Mouse (Mus musculus) MEL (cell line): ENCODE results near the gene Mrpl45. TPM values are rescaled to one million over a fixed set of nuclear protein-coding genes. Genes with fewer than 3 reads are reported as not detected.

ENCODE experiments used
- DNase-seq: peaks from one replicate; pipeline ENCODE4 v3.0.0; 2011; ENCODE audit warnings: low read depth, low spot score
- H3K27ac ChIP-seq: 2 replicates; pipeline ENCODE4 v1.5.1; 2012; ENCODE audit warnings: low read depth, mild to moderate bottlenecking, control low read depth, low read length, moderate library complexity; ENCODE audit not compliant: control insufficient read depth
- H3K27me3 ChIP-seq, 2 experiments: fragments of 150-350 bp in 1 of 2; sonication (generic) in 1 of 2; 2 replicates each; pipeline ENCODE4 v1.6.1; 2012; ENCODE audit warnings: low read length in 2 of 2, mild to moderate bottlenecking in 2 of 2, improper control_type of control experiment in 1 of 2, moderate library complexity in 1 of 2; ENCODE audit not compliant: insufficient read depth in 2 of 2, control insufficient read depth in 1 of 2
- H3K36me3 ChIP-seq, 2 experiments: 2 replicates each; pipeline ENCODE4 v1.6.1; 2012 to 2014; ENCODE audit warnings: low read length in 2 of 2, improper control_type of control experiment in 1 of 2, inconsistent platforms in 1 of 2, mild to moderate bottlenecking in 1 of 2; ENCODE audit not compliant: insufficient read depth in 2 of 2, control insufficient read depth in 1 of 2
- H3K4me1 ChIP-seq, 2 experiments: fragments of 150-350 bp in 1 of 2; sonication (generic) in 1 of 2; 2 replicates each; pipeline ENCODE4 v1.6.1; 2012; ENCODE audit warnings: low read length in 2 of 2, improper control_type of control experiment in 1 of 2, mild to moderate bottlenecking in 1 of 2; ENCODE audit not compliant: insufficient read depth in 2 of 2, control insufficient read depth in 1 of 2
- H3K4me3 ChIP-seq, 2 experiments: fragments of 150-350 bp in 1 of 2; sonication (generic) in 1 of 2; 2 replicates each; pipeline ENCODE4 v1.5.1; 2012; ENCODE audit warnings: low read depth in 2 of 2, low read length in 2 of 2, mild to moderate bottlenecking in 2 of 2, moderate library complexity in 2 of 2, control low read depth in 1 of 2, improper control_type of control experiment in 1 of 2; ENCODE audit not compliant: control insufficient read depth in 1 of 2, insufficient read depth in 1 of 2
- H3K79me2 ChIP-seq: 2 replicates; pipeline ENCODE4 v1.6.1; 2012; ENCODE audit warnings: mild to moderate bottlenecking, low read length, moderate library complexity; ENCODE audit not compliant: control insufficient read depth, poor library complexity, insufficient read depth
- H3K9ac ChIP-seq: 2 replicates; pipeline ENCODE4 v1.6.1; 2012; ENCODE audit warnings: low read depth, mild to moderate bottlenecking, control low read depth, low read length, moderate library complexity; ENCODE audit not compliant: control insufficient read depth, poor library complexity, severe bottlenecking
- H3K9me3 ChIP-seq: fragments of 150-350 bp; sonication (generic); replicated peaks from 2 replicates; pipeline ENCODE4 v1.6.1; 2012; ENCODE audit warnings: mild to moderate bottlenecking, low read length, improper control_type of control experiment, moderate library complexity; ENCODE audit not compliant: insufficient read depth
- BHLHE40 ChIP-seq: IDR thresholded peaks from 2 replicates; pipeline ENCODE4 v1.6.1; 2012; ENCODE audit warnings: low read depth, mild to moderate bottlenecking, inconsistent platforms, low read length, improper control_type of control experiment, borderline replicate concordance
- CHD1 ChIP-seq: IDR thresholded peaks from 2 replicates; pipeline ENCODE4 v1.6.1; 2012; ENCODE audit warnings: low read depth, mild to moderate bottlenecking, inconsistent platforms, low read length, improper control_type of control experiment
- CHD2 ChIP-seq: IDR thresholded peaks from 2 replicates; pipeline ENCODE4 v1.6.1; 2011; ENCODE audit warnings: low read length, improper control_type of control experiment
- ETS1 ChIP-seq: IDR thresholded peaks from 2 replicates; pipeline ENCODE4 v1.6.1; 2012; ENCODE audit warnings: low read depth, mild to moderate bottlenecking, inconsistent platforms, low read length, improper control_type of control experiment, moderate library complexity
- GABPA ChIP-seq: IDR thresholded peaks from 2 replicates; pipeline ENCODE4 v1.6.1; 2012; ENCODE audit warnings: low read depth, mild to moderate bottlenecking, inconsistent platforms, low read length, improper control_type of control experiment, moderate library complexity
- GATA1 ChIP-seq: IDR thresholded peaks from 2 replicates; pipeline ENCODE4 v1.6.1; 2011; ENCODE audit warnings: low read depth, low read length, improper control_type of control experiment
- HCFC1 ChIP-seq: IDR thresholded peaks from 2 replicates; pipeline ENCODE4 v1.6.1; 2012; ENCODE audit warnings: low read depth, mild to moderate bottlenecking, inconsistent platforms, low read length, improper control_type of control experiment, moderate library complexity
- JUND ChIP-seq: IDR thresholded peaks from 2 replicates; pipeline ENCODE4 v1.6.1; 2011; ENCODE audit warnings: low read depth, mild to moderate bottlenecking, improper control_type of control experiment, low read length
- KAT2A ChIP-seq: conservative IDR thresholded peaks from 2 replicates; pipeline ENCODE4 v1.6.1; 2012; ENCODE audit warnings: low read depth, low read length, improper control_type of control experiment, inconsistent platforms
- MAFK ChIP-seq: IDR thresholded peaks from 2 replicates; pipeline ENCODE4 v1.6.1; 2011; ENCODE audit warnings: low read depth, mild to moderate bottlenecking, low read length, improper control_type of control experiment, borderline replicate concordance
- MAX ChIP-seq: IDR thresholded peaks from 2 replicates; pipeline ENCODE4 v1.6.1; 2011; ENCODE audit warnings: low read length, improper control_type of control experiment
- MAZ ChIP-seq: IDR thresholded peaks from 2 replicates; pipeline ENCODE4 v1.6.1; 2012; ENCODE audit warnings: low read depth, mild to moderate bottlenecking, inconsistent platforms, low read length, improper control_type of control experiment
- MEF2A ChIP-seq: IDR thresholded peaks from 2 replicates; pipeline ENCODE4 v1.6.1; 2014; ENCODE audit warnings: low read depth, mild to moderate bottlenecking, inconsistent platforms, low read length, improper control_type of control experiment; ENCODE audit not compliant: poor library complexity, insufficient replicate concordance, severe bottlenecking; ENCODE audit errors: extremely low read depth
- MYB ChIP-seq: IDR thresholded peaks from 2 replicates; pipeline ENCODE4 v1.6.1; 2011; ENCODE audit warnings: mild to moderate bottlenecking, low read depth, low read length, improper control_type of control experiment
- NELFE ChIP-seq: IDR thresholded peaks from 2 replicates; pipeline ENCODE4 v1.6.1; 2011; ENCODE audit warnings: low read depth, low read length, improper control_type of control experiment
- POLR2A ChIP-seq, 2 experiments: IDR thresholded peaks; 2 replicates each; pipeline ENCODE4 v1.6.1; 2011 to 2012; ENCODE audit warnings: low read length in 2 of 2, mild to moderate bottlenecking in 2 of 2, control low read depth in 1 of 2, improper control_type of control experiment in 1 of 2, low read depth in 1 of 2, moderate library complexity in 1 of 2; ENCODE audit not compliant: control insufficient read depth in 1 of 2, insufficient read depth in 1 of 2, poor library complexity in 1 of 2
- POLR2AphosphoS2 ChIP-seq: IDR thresholded peaks from 2 replicates; pipeline ENCODE4 v1.6.1; 2011; ENCODE audit warnings: low read length, improper control_type of control experiment
- POLR2AphosphoS5 ChIP-seq: IDR thresholded peaks from 2 replicates; pipeline ENCODE4 v1.6.1; 2012; ENCODE audit warnings: low read depth, borderline replicate concordance, mild to moderate bottlenecking, inconsistent platforms, low read length, moderate library complexity, mixed read lengths
- RAD21 ChIP-seq: IDR thresholded peaks from 2 replicates; pipeline ENCODE4 v1.6.1; 2011; ENCODE audit warnings: mild to moderate bottlenecking, low read depth, low read length, improper control_type of control experiment
- RCOR1 ChIP-seq: IDR thresholded peaks from 2 replicates; pipeline ENCODE4 v1.6.1; 2012; ENCODE audit warnings: low read depth, mild to moderate bottlenecking, inconsistent platforms, low read length, improper control_type of control experiment
- TAL1 ChIP-seq: IDR thresholded peaks from 2 replicates; pipeline ENCODE4 v1.6.1; 2012; ENCODE audit warnings: mild to moderate bottlenecking, inconsistent platforms, low read length, moderate library complexity, mixed read lengths
- UBTF ChIP-seq: IDR thresholded peaks from 2 replicates; pipeline ENCODE4 v1.6.1; 2012; ENCODE audit warnings: low read depth, mild to moderate bottlenecking, inconsistent platforms, low read length, improper control_type of control experiment, moderate library complexity, borderline replicate concordance; ENCODE audit not compliant: insufficient read depth
- USF2 ChIP-seq, 2 experiments: IDR thresholded peaks; 2 replicates each; pipeline ENCODE4 v1.6.1; 2011 to 2012; ENCODE audit warnings: improper control_type of control experiment in 2 of 2, low read length in 2 of 2, borderline replicate concordance in 1 of 2, inconsistent platforms in 1 of 2, low read depth in 1 of 2, mild to moderate bottlenecking in 1 of 2; ENCODE audit not compliant: insufficient read depth in 1 of 2
- ZC3H11A ChIP-seq: IDR thresholded peaks from 2 replicates; pipeline ENCODE4 v1.6.1; 2012; ENCODE audit warnings: low read depth, mild to moderate bottlenecking, inconsistent platforms, low read length, improper control_type of control experiment
- ZKSCAN1 ChIP-seq: IDR thresholded peaks from 2 replicates; pipeline ENCODE4 v1.6.1; 2012; ENCODE audit warnings: low read depth, mild to moderate bottlenecking, inconsistent platforms, low read length, improper control_type of control experiment, moderate library complexity
- ZMIZ1 ChIP-seq: IDR thresholded peaks from 2 replicates; pipeline ENCODE4 v1.6.1; 2012; ENCODE audit warnings: low read depth, mild to moderate bottlenecking, inconsistent platforms, low read length, improper control_type of control experiment, moderate library complexity
- ZNF384 ChIP-seq: IDR thresholded peaks from 2 replicates; pipeline ENCODE4 v1.6.1; 2012; ENCODE audit warnings: low read depth, mild to moderate bottlenecking, inconsistent platforms, low read length, improper control_type of control experiment
- polyA plus RNA-seq, 2 experiments: library from polyadenylated mRNA; stranded (reverse) in 1 of 2; unstranded in 1 of 2; fragments of >175 nt in 1 of 2; fragments of >200 nt in 1 of 2; gene quantifications; 2 replicates each; pipeline versions ENCODE4 v1.2.1 to v1.2.4; 2012; ENCODE audit warnings: low replicate concordance in 2 of 2, low read depth in 1 of 2; ENCODE audit not compliant: insufficient read length in 2 of 2, insufficient read depth in 1 of 2, missing spikeins in 1 of 2
- total RNA-seq: library from RNA; depleted of rRNA; stranded (reverse); fragments of 300-350 nt; gene quantifications from 2 replicates; pipeline ENCODE4 v1.2.3, GENCODE M21; 2012

Gene Mrpl45
- total and polyA plus RNA-seq, 3 experiments: 65.0 to 72.7 TPM; not detected in 1

GRCm38 (mm10) chr11:97365556-97365955 is 50.0 kb downstream of the Mrpl45 start:
- TF ChIP-seq MAX (no peak), JUND (no peak), ZMIZ1 (no peak), MAFK (no peak), GATA1 (no peak), MAZ (no peak), MYB (no peak), MEF2A (no peak), ZC3H11A (no peak), TAL1 (no peak), UBTF (no peak), KAT2A (no peak), POLR2AphosphoS5 (no peak), ZNF384 (no peak), CHD2 (no peak), RCOR1 (no peak)
- no peaks in the 10 kb centered on the region for H3K9me3 ChIP-seq
- no peak overlapping the region for H3K9ac ChIP-seq
- peaks cover 9 to 28% of the 10 kb centered on the region in 2 experiments for H3K4me1 ChIP-seq
- no peak overlapping the region for H3K27ac ChIP-seq
- H3K36me3 ChIP-seq: peaks cover 5 to 15% of the 10 kb centered on the region in 2 experiments
- no peaks in the 10 kb centered on the region for H3K27me3 ChIP-seq
- no peak for DNase-seq
- no peak overlapping the region; a peak in 1 of 4 replicates for H3K4me3 ChIP-seq
- H3K79me2 ChIP-seq: peaks cover 65% of the 10 kb centered on the region

- Histone ChIP-seq H3K9ac (no peak overlapping the region), H3K36me3 (peaks cover 5 to 9% of the 10 kb centered on the region in 2 experiments), H3K4me3 (no peak overlapping the region), H3K79me2 (peaks cover 53% of the 10 kb centered on the region), H3K27ac (no peak overlapping the region), H3K9me3 (no peaks in the 10 kb centered on the region), H3K27me3 (no peaks in the 10 kb centered on the region), H3K4me1 (peaks cover 9 to 20% of the 10 kb centered on the region in 2 experiments)
- TF ChIP-seq CHD1: no peak
- no peak for TF ChIP-seq MAX
- no peak for TF ChIP-seq ETS1
- no peak for TF ChIP-seq POLR2A (IDR thresholded peaks at IDR 0.05; ENCODE audit: control insufficient read depth in 1 of 2, insufficient read depth in 1 of 2, low read depth in 1 of 2, low read length in 2 of 2, poor library complexity in 1 of 2)
- TF ChIP-seq ZNF384: no peak
- no peak for TF ChIP-seq BHLHE40
- TF ChIP-seq NELFE: no peak
- TF ChIP-seq ZMIZ1: no peak
- no peak for TF ChIP-seq GABPA
- TF ChIP-seq ZC3H11A: no peak
- TF ChIP-seq USF2 (IDR thresholded peaks at IDR 0.05; ENCODE audit: borderline replicate concordance in 1 of 2, insufficient read depth in 1 of 2, low read depth in 1 of 2, low read length in 2 of 2): no peak
- TF ChIP-seq MYB: no peak
- TF ChIP-seq ZKSCAN1: no peak
- no peak for TF ChIP-seq MAZ
- TF ChIP-seq GATA1: no peak
- no peak for TF ChIP-seq POLR2AphosphoS5
- TF ChIP-seq POLR2AphosphoS2: no peak
- no peak for TF ChIP-seq HCFC1
- no peak for TF ChIP-seq RAD21
- no peak for DNase-seq
Observed at GRCm38 (mm10) chr11:97368501-97368900, 53.0 kb downstream of the Mrpl45 start.
